Mouse (Mus musculus): Measurements from ENCODE around the gene Rabgap1.
"Not testable (repeated sequence)": the region's sequence is repeated elsewhere in the genome, so short reads cannot be mapped to it uniquely, and the experiment has no call there.

The Rabgap1 gene

DNA sequence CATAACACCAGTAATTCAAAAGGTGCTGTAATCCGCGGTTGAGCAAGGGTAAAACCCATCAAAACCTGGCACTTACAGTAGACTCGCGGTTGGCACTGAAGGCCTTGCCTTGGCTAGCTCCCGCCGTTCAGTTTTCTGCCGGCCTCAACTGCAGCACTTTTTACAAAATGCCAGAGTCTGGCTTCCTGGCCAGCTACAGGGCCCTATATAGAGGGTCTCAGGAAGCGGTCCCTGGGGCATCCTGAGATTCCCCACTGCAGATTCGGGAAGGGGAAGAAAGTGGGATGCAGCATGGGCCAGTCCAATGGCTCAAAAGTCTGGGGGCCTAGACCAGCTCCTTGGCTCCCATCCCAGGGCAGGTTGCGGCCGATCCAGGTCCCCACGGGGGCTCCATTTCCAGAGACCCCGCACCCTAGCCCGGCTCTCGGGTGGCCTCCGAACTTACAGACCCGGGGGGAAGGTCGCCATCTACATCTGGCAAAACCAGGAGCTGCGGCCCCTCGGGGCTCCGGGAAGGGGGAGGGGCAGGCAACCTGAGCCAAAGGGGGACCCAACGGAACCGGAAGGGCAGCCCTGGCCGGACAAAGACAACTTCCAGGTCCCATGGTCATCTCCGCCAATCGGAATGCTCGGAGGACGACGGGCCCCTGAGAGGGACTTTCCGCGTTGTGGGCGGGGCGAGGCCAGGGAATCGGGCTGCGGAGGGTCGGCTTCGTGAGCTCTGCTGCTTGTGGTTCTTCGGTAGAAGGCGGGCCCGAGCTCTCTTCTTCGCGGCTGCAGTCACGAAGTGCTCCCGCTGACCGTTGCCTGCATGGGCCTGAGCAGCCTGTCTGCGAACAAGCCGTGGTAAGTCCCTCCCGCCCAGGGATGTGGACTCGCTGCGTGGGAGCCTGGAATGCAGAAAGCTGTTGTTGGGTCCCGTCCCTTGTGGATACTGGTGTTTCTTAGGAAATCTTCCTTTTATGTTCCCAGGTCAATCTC lies at the start of gene Rabgap1, which contains the start of the genes Zbtb26 and Zbtb6:
Rabgap1 (plus strand) TSS at position 669 of the 981 bp plus-strand sequence.
Zbtb26 (minus strand) TSS at position 525 of the 981 bp plus-strand sequence.
Zbtb6 (minus strand) TSS at position 561 of the 981 bp plus-strand sequence.
- DNase-seq = peak; percentile 96

DNA sequence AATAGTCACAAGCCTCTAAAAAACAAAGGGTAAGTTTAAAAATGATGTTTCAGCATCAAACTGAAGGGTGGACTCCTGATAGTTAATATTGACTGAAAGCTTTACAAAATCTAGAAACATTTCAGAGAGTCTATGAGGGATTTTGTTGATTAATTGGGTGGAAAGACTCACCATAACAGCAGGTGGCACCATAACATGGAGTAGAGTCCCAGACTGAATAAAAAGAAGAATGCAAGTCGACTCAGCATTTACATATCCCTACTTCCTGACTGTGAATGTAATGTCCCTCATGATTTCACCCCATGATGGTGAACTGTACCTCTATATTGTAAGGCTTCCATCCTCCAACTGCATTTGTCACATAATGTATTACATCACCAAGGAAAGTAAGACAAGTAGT lies 47.5 kb upstream of the Rabgap1 start:
- DNase-seq = no peak

DNA sequence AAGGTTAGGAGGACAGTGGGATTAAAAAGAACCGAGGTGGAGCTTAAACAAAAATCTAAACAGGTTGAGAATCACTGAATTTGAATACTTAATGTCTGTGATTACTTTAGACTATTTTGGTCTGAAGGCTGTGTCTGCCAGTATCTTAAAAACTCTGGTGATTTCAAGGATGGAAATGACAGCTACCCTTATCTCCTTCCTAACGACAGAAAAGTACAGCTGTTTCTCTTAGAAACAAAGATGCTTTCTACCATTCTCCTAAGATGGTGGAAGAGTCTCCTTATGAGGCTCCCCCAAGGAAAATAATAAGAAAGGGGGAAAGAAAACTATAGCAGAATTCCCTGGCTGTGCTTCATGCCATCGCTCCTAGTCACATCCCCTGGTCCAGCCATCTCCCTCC lies 21.2 kb upstream of the Rabgap1 start:
- DNase-seq = no peak

DNA sequence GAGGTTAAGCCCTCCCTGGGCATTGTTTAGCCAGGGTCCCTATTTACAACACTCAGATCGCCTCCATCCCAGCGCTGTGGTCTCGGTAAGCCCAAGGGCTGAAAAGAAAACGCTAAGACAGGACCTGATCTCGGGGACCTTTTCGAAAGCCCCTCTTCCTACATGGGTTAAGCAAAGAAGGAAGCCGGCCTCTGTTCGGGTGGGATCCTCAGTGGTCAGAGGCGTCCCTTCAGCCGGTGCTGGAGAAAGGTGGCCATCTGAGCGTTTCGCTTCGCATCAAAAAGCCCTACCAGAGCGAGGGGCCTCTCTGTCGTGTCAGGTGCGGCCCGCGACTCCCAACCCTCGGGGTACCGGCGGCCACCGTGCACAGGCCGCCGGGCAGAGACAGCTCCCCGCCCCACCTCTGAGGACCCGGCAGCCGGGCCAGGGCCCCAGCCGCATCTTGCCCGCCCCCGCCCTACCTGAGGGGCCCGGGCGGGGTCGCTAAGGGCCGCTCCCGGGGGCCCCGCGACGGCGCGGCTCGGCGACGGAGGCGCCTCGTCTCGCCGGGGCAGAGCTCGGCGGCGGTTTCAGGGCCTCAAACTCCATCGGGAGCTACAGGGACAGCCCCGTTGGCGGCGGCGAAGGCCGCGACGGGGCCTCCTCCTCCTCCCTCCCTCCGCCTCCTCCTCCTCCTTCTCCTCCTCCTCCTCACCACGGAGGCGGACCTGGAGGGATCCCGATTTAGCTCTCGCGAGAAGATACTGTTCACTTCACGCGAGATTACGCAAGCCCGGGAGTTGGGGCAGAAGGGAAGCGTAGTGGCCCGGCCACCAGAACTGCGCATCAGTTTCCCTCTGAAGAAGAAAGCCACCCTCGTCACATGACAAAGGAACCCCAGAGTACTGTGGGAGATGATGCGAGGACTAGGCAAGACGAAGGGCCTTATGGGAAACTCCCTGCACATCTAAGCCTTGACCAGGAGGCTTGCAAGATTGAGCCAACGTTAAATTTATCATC lies 20.5 kb upstream of the Rabgap1 start, which contains the start of gene Rc3h2:
Rc3h2 (minus strand) TSS at position 598 of the 999 bp plus-strand sequence.
- DNase-seq = peak; percentile 92

DNA sequence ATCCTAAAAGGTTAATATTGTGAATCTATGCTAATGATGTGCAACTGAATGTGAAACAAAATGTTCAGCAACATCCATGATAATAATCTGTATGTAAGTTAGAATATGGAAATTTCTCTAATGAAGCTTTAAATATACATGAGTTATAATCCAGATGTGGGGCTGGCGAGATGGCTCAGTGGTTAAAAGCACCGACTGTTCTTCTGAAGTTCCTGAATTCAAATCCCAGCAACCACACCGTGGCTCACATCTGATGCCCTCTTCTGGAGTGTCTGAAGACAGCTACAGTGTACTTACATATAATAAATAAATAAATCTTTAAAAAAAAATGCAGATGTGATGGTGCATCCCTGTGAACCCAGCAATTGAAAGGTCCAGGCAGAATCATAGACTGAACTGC lies 19.4 kb upstream of the Rabgap1 start:
- DNase-seq = no peak

DNA sequence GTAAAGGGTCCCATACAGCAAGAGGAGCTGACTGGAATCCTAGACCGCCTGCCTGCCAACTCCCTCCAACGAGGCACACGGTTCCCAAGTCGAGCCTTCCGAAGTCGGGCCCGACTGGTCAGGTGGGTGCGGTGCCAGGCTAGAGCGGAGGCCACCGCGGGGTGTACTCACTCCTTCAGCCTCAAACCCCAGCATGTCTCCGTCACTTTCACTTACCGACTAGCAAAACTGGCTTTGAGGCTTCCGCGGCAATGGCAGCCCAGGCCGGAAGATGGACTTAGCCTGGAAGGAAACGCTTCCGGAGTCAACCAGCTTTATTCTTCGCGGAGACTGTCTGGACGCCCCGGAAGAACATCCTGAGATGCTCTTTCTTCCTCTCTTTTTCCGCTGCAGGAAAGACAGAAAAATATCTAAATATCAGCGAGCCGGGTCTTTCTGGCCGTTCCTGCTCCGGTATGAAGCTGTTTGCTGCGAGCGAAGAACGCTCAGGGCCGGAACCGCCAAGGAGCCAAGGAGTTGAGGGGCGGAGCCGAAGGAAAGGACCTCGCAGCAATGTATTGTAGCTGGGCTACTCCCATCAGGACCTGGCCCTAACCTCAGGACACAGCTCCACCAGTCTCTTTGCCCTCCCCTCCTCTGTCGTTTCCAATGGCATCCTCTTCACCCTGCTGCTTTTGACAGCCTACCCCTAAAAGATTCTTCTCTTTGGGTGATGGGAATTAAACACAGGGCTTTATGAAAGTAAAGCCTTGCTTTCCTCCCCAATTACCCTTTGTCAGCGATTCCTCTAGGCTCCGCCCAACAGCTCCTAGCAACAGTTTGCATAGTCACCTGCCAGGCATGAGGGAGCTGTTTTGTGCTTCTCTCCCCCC lies 12.2 kb upstream of the Rabgap1 start:
- peak; percentile 83 for DNase-seq

DNA sequence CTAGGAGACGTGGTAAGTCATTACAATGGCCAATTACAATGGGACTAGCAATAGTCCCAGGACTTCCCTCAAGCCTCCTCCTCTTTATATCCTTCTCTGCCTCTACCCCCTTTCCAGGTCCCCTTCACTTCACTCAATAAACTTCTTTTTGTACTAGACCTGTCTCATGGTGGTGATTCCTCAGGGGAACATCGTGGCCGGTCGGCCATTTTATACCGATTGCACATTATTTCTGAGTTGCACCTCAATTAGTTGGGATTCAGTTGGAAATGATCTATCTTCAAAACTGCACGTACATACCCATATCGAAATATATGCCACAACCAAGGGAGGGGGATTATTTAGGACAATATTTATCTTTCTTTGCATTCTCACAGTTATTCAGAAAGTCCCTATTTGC lies 11.5 kb upstream of the Rabgap1 start:
- DNase-seq = no peak

DNA sequence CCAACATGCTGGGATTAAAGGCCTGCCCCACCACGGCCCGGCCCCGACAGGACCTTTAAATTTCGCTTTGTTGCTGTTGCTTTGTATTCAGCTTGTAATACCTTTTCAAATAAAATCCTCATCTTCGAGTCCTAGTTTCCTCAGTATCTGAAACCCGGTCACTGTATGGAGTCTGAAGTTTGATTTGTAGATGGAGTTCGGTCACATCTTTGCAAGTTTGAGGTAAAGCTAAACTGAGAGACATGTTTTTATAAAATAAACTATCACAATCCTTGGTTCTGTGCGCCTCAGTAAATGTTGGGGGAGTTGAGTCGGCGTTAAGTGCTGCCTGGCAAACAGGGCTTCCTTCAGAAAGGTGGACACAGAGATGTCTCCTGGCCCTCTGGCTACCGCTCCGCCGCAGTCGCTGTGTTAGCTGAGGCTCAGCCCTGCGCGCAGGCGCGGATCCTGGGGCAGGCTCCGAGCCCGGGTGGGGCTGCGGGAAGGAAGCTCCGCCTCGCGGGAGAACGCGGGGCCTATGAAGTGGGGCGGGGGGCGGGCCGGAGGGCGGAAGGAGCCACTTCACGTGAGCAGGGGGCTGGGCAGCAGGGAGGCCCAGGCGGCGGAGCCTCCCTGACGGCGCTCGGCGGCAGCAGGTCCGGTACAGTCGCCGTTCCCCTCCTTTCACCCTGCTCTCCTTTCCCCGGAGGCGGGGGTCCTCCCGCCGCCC lies 8.7 kb downstream of the Rabgap1 start:
- peak; percentile 91 for DNase-seq

DNA sequence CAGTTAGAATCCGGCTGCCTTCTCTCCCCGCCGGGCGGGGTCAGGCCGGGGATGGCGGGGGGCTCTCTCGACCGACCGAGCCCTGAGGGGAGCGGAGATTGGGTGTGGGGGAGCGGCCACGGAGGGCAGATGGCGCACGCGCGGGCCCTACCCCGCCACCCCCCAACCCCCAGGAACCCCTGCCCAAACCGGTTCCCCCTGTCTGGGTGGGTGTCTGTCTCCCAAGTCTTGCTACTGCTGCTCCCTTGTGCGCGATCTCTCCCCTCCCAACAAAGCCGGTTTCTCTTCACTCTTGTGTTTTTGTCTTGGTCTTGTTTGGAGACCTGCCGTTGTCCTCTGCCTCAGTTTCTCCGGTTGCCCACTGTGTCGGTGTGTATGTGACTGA lies 9.3 kb downstream of the Rabgap1 start:
- no peak for DNase-seq

DNA sequence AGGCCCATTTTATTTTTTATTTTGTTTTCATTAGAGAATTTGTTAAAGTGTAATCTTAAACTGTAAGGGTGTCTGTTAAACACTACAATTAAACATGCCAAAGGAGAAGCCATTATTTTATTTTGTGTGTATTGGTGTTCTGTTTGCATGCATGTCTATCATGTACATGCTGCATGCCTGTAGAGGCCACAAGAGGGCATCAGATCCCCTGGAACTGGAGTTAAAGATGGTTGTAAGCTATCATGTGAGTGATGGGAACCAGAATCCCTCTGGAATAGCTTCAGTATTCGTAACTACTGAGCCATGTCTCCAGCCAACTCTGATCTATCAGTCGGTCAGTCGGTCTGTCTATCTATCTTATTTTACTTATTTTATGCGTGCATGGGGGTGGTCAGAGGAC lies 17.6 kb downstream of the Rabgap1 start:
- DNase-seq = no peak

DNA sequence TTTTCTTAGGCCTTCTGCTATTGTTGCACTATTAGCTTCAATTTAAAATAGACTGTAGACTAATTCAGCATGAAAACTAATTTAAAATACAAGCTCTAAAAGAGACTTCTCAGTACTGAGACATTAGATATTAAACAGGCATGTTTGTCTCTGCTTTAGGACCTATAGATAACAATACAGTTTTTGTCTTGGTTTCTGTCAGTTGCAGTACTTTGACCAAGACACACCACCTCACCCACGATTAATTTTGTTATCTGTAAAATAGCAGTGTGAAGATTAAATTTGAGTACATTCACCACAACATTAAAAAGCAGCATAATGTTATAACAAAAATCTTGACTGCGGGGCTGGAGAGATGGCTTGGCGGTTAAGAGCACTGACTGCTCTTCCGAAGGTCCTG lies 23.2 kb downstream of the Rabgap1 start:
- DNase-seq = no peak

DNA sequence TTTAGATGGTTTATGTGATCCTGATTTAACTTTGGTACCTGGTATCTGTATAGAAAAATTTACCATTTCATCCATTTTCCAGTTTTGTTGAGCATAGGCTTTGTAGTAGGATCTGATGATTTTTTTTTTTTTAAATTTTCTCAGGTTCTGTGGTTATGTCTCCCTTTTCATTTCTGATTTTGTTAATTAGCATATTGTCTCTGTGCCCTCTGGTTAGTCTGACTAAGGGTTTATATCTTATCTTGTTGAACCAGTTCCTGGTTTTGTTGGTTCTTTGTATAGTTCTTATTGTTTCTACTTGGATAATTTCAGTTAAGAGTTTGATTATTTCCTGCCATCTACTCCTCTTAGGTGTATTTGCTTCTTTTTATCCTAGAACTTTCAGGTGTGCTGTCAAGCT lies 36.5 kb downstream of the Rabgap1 start:
- DNase-seq = no peak

DNA sequence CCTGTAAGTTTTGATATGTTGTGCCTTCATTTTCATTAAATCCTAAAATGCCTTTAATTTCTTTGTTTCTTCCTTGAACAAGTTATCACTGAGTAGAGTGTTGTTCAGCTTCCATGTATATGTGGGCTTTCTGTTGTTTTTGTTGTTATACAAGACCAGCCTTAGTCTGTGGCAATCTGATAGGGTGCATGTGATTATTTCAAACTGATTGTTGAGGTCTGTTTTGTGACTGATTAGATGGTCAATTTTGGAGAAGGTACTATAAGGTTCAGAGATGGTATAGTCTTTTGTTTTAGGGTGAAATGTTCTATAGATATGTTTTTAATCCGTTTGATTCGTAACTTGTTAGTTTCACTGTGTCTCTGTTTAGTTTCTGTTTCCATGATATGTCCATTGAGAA lies 37.0 kb downstream of the Rabgap1 start:
- no peak for DNase-seq

DNA sequence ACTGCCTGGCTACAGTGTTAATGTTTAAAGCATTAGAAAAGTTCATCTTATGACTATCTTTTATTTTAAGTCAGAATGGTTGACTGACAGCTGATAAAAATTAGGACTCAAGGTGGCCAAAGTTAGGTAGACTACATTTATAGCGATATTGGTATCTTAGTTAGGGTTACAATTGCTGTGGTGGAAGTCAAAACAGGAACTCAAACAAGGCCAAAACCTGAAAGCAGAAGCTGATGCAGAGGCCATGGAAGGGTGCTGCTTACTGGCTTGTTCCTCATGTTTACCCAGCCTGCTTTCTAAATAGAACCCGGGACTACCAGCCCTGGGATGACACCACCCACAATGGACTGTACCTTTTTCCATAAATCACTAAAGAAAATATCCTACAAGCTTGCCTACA lies 41.1 kb downstream of the Rabgap1 start:
- DNase-seq = no peak

DNA sequence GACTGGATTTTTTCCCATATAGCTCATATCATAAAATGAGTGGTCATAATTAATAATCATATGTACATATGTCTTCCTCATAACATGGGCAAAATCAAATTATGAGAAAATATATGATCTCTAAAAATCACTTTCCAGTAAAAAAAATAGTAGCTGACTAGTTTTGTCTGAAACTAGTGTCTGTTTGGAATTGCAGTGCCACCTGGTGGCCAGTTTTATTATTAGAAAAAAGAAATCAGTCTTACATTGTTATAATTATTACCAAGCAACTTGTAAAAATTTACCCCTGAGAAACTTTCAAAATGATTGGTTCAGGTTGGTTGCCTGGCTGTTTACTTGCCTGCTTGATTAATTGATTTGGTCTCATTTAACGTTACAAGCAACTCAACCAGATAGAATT lies 42.3 kb downstream of the Rabgap1 start:
- DNase-seq = no peak

DNA sequence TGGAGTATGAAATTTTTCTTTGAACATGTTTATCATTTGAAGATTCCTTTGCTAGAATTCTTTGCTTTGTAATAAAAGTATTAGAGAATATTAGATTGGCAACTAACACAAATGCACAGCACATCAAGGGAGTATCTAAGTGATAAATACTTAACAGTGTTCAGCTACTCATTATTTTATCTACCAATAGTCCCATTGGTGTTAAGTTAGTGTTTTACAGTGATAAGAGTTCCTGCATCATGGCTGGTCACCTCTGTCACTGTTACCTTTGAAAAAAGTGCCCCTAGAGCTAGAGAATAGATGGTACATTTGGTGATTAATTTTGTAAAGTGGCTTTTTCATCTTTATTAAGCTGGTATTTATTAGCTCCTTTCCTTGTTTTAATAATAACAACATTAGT lies 43.3 kb downstream of the Rabgap1 start:
- DNase-seq = no peak

DNA sequence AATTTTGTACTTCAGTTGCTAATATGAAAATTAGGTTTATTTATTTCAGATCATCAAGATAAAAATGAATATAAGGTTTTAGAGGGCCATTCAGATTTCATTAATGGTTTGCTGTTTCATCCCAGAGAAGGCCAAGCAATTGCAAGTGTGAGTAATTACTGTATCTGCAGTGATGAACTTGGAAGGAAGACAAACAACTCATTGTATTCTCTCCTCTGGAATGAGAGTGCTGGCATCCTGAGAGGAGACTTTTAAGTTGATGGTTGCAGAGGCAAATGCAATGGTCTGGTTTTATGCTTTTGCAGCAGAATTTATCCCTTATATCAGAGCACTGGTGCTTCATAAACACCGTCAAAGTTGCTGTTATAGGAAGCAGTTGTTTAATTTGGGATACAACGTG lies 45.9 kb downstream of the Rabgap1 start:
- DNase-seq = no peak

DNA sequence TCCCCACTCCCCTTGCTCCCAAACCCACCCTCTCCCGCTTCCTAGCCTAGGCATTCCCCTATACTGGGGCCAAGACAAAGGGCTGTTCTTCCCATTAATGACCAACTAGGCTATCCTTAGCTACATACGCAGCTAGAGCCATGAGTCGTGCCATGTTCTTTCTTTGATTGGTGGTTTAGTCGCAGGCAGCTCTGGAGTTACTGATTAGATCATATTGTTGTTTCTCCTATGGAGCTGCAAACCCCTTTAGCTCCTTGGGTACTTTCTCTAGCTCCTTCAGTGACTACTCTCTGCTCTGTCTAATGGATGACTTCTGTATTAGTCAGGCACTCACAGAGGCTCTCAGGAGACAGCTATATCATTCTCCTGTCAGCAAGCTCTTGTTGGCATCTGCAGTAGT lies 54.2 kb downstream of the Rabgap1 start:
- DNase-seq = no peak

DNA sequence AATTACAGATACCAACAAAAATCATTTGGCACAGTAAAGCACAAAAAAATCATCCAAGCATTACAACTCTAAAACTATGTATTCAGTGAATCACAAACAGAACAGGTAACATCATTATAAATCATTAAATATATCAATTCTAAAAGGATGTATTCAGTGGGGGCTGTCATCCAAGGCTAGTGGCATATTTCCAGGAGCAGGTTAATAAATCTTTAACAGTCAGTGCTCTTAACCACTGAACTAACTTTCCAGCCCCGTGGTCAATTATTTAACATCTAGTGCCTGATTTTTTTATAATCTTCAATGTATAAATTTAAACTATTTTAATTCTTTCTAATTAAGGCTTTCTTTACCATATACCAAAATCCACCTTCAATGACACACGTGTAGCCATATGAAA lies 62.8 kb downstream of the Rabgap1 start:
- DNase-seq = not testable (repeated sequence)

DNA sequence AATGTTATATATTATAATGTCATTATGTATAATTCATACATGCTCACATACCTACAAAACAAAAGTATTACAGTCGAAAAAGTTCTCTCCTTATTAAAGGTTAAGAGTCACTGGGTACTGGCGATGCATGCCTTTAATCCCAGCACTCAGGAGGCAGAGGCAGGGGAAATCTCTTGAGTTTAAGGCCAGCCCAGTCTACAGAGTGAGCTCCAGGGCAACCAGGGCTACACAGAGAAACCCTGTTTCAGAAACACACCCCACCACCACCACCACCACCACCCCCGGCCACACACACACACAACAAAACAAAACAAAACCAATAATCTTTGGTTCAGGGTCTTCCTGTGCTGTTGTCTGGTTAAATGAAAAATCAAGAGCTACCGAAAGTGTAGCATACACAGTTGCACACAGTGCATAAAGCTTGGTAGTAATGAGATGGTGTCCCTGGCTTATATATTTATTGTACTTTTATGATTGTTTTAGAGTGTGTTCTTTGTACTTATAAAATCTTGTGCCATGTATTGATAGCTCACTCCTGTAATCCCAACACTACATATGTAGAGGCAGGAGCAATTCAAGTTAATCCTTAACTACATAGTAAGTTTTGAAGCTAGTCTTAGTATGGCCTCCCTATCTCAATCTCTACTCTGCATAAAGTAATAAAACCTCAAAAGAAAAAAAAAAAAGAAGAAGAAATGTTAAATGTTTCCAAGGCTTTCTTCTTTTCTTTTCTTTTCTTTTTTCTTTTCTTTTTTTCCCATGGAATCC lies 68.2 kb downstream of the Rabgap1 start:
- no peak for DNase-seq

Data from kidney, adult 18-20 months (tissue).